Comparison of ENCODE assay signal across 7 mouse cellular contexts in genomic region chr8:126852184-126852583, GRCm38 (mm10).
A peak's percentile ranks its signal among the peaks of the same experiment; 100 is the strongest.
DNase-seq lines count a peak whose midpoint lies in the region; ATAC-seq lines count a peak whose summit lies in the region.

No protein-coding gene starts in this region.

- H3K27ac ChIP-seq in neural tube, embryonic 13.5 days (replicated peaks) = peak overlapping the region; percentile 59
- H3K27ac ChIP-seq in neural tube, embryonic 15.5 days (replicated peaks) = no peak overlapping the region
- peak overlapping the region; percentile 54 for H3K27ac ChIP-seq in embryonic facial prominence, embryonic 12.5 days

- no peak overlapping the region for H3K9ac ChIP-seq in neural tube, embryonic 13.5 days
- H3K9ac ChIP-seq in neural tube, embryonic 15.5 days (replicated peaks) = no peak overlapping the region
- H3K9ac ChIP-seq in embryonic facial prominence, embryonic 12.5 days = no peak overlapping the region

- no peaks in the 10 kb centered on the region for H3K27me3 ChIP-seq in neural tube, embryonic 13.5 days
- H3K27me3 ChIP-seq in neural tube, embryonic 15.5 days (replicated peaks) = no peaks in the 10 kb centered on the region
- no peaks in the 10 kb centered on the region for H3K27me3 ChIP-seq in embryonic facial prominence, embryonic 12.5 days

- ATAC-seq in neural tube, embryonic 13.5 days (ENCODE audit: low read depth) = no peak
- no peak for ATAC-seq in neural tube, embryonic 15.5 days (ENCODE audit: low FRiP score)
- no peak for ATAC-seq in embryonic facial prominence, embryonic 12.5 days (ENCODE audit: insufficient number of reproducible peaks, insufficient read depth, low FRiP score, low TSS enrichment)
- no peak for ATAC-seq in activated CD4-positive, CD25-positive, alpha-beta regulatory T cell, adult 4 months

- H3K4me2 ChIP-seq in neural tube, embryonic 13.5 days = no peak overlapping the region
- no peak overlapping the region for H3K4me2 ChIP-seq in neural tube, embryonic 15.5 days
- no peak overlapping the region for H3K4me2 ChIP-seq in embryonic facial prominence, embryonic 12.5 days (replicated peaks)

- peaks cover 9% of the 10 kb centered on the region for H3K4me1 ChIP-seq in neural tube, embryonic 13.5 days (replicated peaks)
- peaks cover 7% of the 10 kb centered on the region for H3K4me1 ChIP-seq in neural tube, embryonic 15.5 days
- H3K4me1 ChIP-seq in embryonic facial prominence, embryonic 12.5 days = peaks cover 7% of the 10 kb centered on the region; the same call in 1 of the 2 replicates

- no peak overlapping the region for H3K4me3 ChIP-seq in neural tube, embryonic 13.5 days
- H3K4me3 ChIP-seq in neural tube, embryonic 15.5 days (replicated peaks) = no peak overlapping the region
- no peak overlapping the region for H3K4me3 ChIP-seq in embryonic facial prominence, embryonic 12.5 days

- intact Hi-C loops in gastrocnemius, postnatal 36 days (cut with DNase I) = no loop called here

- H3K36me3 ChIP-seq in neural tube, embryonic 13.5 days = no peaks in the 10 kb centered on the region
- H3K36me3 ChIP-seq in neural tube, embryonic 15.5 days = no peaks in the 10 kb centered on the region
- no peaks in the 10 kb centered on the region for H3K36me3 ChIP-seq in embryonic facial prominence, embryonic 12.5 days

- 77% methylated on average over 5 of the region's 5 CpGs for WGBS in neural tube, embryonic 13.5 days
- 76% methylated on average over 5 of the region's 5 CpGs for WGBS in neural tube, embryonic 15.5 days
- WGBS in embryonic facial prominence, embryonic 12.5 days = 41% methylated on average over 5 of the region's 5 CpGs

- H3K9me3 ChIP-seq in neural tube, embryonic 13.5 days = no peaks in the 10 kb centered on the region
- no peaks in the 10 kb centered on the region for H3K9me3 ChIP-seq in neural tube, embryonic 15.5 days (replicated peaks)
- no peaks in the 10 kb centered on the region for H3K9me3 ChIP-seq in embryonic facial prominence, embryonic 12.5 days

- peak; percentile 57 for DNase-seq in kidney, postnatal 14 days
- DNase-seq in natural killer cell, adult 2 months (ENCODE audit: low spot score in 2 of 2) = peak; percentile 77 to 87
- no peak for DNase-seq in gastrocnemius, postnatal 36 days

Comparison
In these comparisons a context has a peak if more than half of its experiments do, and no peak if none do; other contexts are left out.
1. DNase-seq: peak in kidney, postnatal 14 days (single experiment) and natural killer cell, adult 2 months (2 of 2); none in gastrocnemius, postnatal 36 days (0 of 2).